Mouse (Mus musculus): ENCODE results near the gene Rpap3. TPM values are rescaled to one million over a fixed set of nuclear protein-coding genes. Genes with fewer than 3 reads are reported as not detected.
A peak's percentile ranks its signal among the peaks of the same experiment; 100 is the strongest.

Gene Rpap3
- total and polyA plus RNA-seq, 2 experiments from 2014 or later = 39.6 to 45.6 TPM

DNA sequence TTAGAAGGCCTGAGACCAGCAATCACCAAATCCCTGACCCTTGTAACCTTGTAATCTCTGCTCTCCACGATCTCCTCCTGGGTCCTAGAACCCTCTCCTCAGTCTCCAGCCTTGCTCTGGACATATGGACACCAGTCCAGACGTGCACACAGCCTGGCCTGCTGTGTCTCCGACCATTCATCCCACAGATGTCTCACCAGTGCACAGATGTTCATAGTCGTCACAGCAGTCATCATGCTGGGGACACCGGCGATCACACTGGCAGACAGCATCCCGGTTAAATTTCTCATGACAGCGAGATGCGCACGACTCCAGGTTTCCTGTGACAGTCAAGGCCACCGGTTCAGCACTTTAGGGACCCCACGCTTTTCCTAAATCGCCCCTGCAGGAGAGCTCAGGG, 20.7 kb upstream of the Rpap3 start:
- no peaks in the 10 kb centered on the region for H3K36me3 ChIP-seq (ENCODE audit: insufficient read depth)
- TF ChIP-seq CTCF (IDR thresholded peaks at IDR 0.05; ENCODE audit: low read depth) = no peak
- H3K4me1 ChIP-seq (ENCODE audit: insufficient read depth) = no peaks in the 10 kb centered on the region
- no peak overlapping the region for H3K27ac ChIP-seq (ENCODE audit: low read depth, low read length)
- DNase-seq (no peak), ATAC-seq (no peak)
- no peak overlapping the region for H3K9ac ChIP-seq
- WGBS = 82% methylated on average over 13 of the region's 13 CpGs
- H3K27me3 ChIP-seq (ENCODE audit: insufficient read depth, low read length) = no peaks in the 10 kb centered on the region
- H3K9me3 ChIP-seq (ENCODE audit: low read length) = no peaks in the 10 kb centered on the region
- H3K4me2 ChIP-seq (ENCODE audit: low read depth) = no peak overlapping the region
- no peak overlapping the region for H3K4me3 ChIP-seq (ENCODE audit: low read depth, low read length)

DNA sequence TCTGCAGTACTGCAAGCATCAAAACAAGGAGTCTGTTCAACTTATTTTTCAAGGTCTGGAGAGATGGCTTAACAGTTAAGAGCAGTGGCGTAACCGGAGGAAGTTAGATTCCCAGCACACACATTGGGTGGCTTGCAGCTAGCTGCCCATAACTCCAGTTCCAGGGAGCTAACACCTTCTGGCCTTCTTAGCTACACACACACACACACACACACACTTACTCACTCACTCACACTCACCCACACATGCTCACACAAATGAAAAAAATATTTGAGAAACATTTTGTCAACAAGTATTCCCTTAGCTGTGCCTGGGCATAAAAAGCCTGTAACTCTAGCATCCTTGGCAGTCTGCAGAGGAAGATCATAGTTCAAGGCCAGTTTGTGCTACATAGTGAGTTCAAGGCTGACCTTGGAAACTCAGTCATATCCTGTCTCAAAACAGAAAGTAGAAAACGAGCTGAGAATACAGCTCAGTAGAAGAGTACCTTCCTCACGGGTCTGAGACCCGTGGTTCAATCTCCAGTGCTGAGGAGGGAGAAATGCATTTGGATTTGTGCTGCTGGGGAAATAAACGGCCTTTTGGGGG, 19.7 kb upstream of the Rpap3 start:
- ATAC-seq (no peak), DNase-seq (no peak)
- Histone ChIP-seq H3K9me3 (ENCODE audit: low read length) (no peaks in the 10 kb centered on the region), H3K4me3 (ENCODE audit: low read depth, low read length) (no peak overlapping the region), H3K36me3 (ENCODE audit: insufficient read depth) (no peaks in the 10 kb centered on the region), H3K27ac (ENCODE audit: low read depth, low read length) (no peak overlapping the region), H3K4me2 (ENCODE audit: low read depth) (no peak overlapping the region), H3K27me3 (ENCODE audit: insufficient read depth, low read length) (no peaks in the 10 kb centered on the region), H3K9ac (no peak overlapping the region), H3K4me1 (ENCODE audit: insufficient read depth) (no peaks in the 10 kb centered on the region)
- TF ChIP-seq CTCF (IDR thresholded peaks at IDR 0.05; ENCODE audit: low read depth) = no peak
- WGBS = 81% methylated on average over 6 of the region's 6 CpGs

- 80% methylated on average over 17 of the region's 17 CpGs for WGBS
- Histone ChIP-seq H3K4me2 (ENCODE audit: low read depth) (no peak overlapping the region), H3K4me1 (ENCODE audit: insufficient read depth) (no peaks in the 10 kb centered on the region), H3K9ac (no peak overlapping the region), H3K4me3 (ENCODE audit: low read depth, low read length) (no peak overlapping the region), H3K27me3 (ENCODE audit: insufficient read depth, low read length) (no peaks in the 10 kb centered on the region), H3K27ac (ENCODE audit: low read depth, low read length) (peak overlapping the region; percentile 23), H3K9me3 (ENCODE audit: low read length) (no peaks in the 10 kb centered on the region), H3K36me3 (ENCODE audit: insufficient read depth) (no peaks in the 10 kb centered on the region)
- DNase-seq (no peak), ATAC-seq (0 out of 2 replicates have a peak, but pooled peaks have one; percentile 6)
- TF ChIP-seq CTCF (IDR thresholded peaks at IDR 0.05; ENCODE audit: low read depth) = no peak
Measured at GRCm38 (mm10) chr15:97724346-97725197, 18.9 kb upstream of the Rpap3 start.

- Histone ChIP-seq H3K9me3 (ENCODE audit: low read length) (no peaks in the 10 kb centered on the region), H3K4me1 (ENCODE audit: insufficient read depth) (no peaks in the 10 kb centered on the region), H3K4me3 (ENCODE audit: low read depth, low read length) (no peak overlapping the region), H3K27ac (ENCODE audit: low read depth, low read length) (peak overlapping the region; percentile 23), H3K27me3 (ENCODE audit: insufficient read depth, low read length) (no peaks in the 10 kb centered on the region), H3K36me3 (ENCODE audit: insufficient read depth) (no peaks in the 10 kb centered on the region), H3K9ac (no peak overlapping the region), H3K4me2 (ENCODE audit: low read depth) (no peak overlapping the region)
- 72% methylated on average over 6 of the region's 6 CpGs for WGBS
- no peak for TF ChIP-seq CTCF (IDR thresholded peaks at IDR 0.05; ENCODE audit: low read depth)
- peak; percentile 40 for DNase-seq
- peak; percentile 65 for ATAC-seq
Measured at GRCm38 (mm10) chr15:97723536-97724345, 18.1 kb upstream of the Rpap3 start.

- Histone ChIP-seq H3K4me2 (ENCODE audit: low read depth) (no peak overlapping the region), H3K9me3 (ENCODE audit: low read length) (no peaks in the 10 kb centered on the region), H3K27me3 (ENCODE audit: insufficient read depth, low read length) (no peaks in the 10 kb centered on the region), H3K36me3 (ENCODE audit: insufficient read depth) (no peaks in the 10 kb centered on the region), H3K27ac (ENCODE audit: low read depth, low read length) (no peak overlapping the region), H3K9ac (no peak overlapping the region), H3K4me3 (ENCODE audit: low read depth, low read length) (no peak overlapping the region), H3K4me1 (ENCODE audit: insufficient read depth) (no peaks in the 10 kb centered on the region)
- no peak for ATAC-seq
- DNase-seq = no peak
- TF ChIP-seq CTCF (IDR thresholded peaks at IDR 0.05; ENCODE audit: low read depth) = no peak
- 83% methylated on average over 15 of the region's 15 CpGs for WGBS
Measured at GRCm38 (mm10) chr15:97721008-97721701, 15.5 kb upstream of the Rpap3 start.

GRCm38 (mm10) chr15:97720026-97720675, 14.5 kb upstream of the Rpap3 start:
- H3K9me3 ChIP-seq (ENCODE audit: low read length) = no peaks in the 10 kb centered on the region
- H3K4me2 ChIP-seq (ENCODE audit: low read depth) = no peak overlapping the region
- H3K27me3 ChIP-seq (ENCODE audit: insufficient read depth, low read length) = no peaks in the 10 kb centered on the region
- DNase-seq (no peak), ATAC-seq (no peak)
- H3K27ac ChIP-seq (ENCODE audit: low read depth, low read length) = no peak overlapping the region
- no peak overlapping the region for H3K9ac ChIP-seq
- 80% methylated on average over 12 of the region's 12 CpGs for WGBS
- no peak for TF ChIP-seq CTCF (IDR thresholded peaks at IDR 0.05; ENCODE audit: low read depth)
- H3K36me3 ChIP-seq (ENCODE audit: insufficient read depth) = no peaks in the 10 kb centered on the region
- H3K4me1 ChIP-seq (ENCODE audit: insufficient read depth) = no peaks in the 10 kb centered on the region
- no peak overlapping the region for H3K4me3 ChIP-seq (ENCODE audit: low read depth, low read length)

Data from forebrain, postnatal 0 days (tissue).